Mouse (Mus musculus): ENCODE measurements around the gene Zfp704.

Zfp704 gene

GRCm38 (mm10) chr3:9557778-9558560 lies 51.9 kb downstream of the Zfp704 start:
- DNase-seq (ENCODE audit: low spot score in 2 of 2): no peak

GRCm38 (mm10) chr3:9556137-9556536 lies 53.7 kb downstream of the Zfp704 start:
- no peak for DNase-seq (ENCODE audit: low spot score in 2 of 2)

- no peak for DNase-seq (ENCODE audit: low spot score in 2 of 2)
Measured at GRCm38 (mm10) chr3:9554916-9555315, 55.0 kb downstream of the Zfp704 start.

DNA sequence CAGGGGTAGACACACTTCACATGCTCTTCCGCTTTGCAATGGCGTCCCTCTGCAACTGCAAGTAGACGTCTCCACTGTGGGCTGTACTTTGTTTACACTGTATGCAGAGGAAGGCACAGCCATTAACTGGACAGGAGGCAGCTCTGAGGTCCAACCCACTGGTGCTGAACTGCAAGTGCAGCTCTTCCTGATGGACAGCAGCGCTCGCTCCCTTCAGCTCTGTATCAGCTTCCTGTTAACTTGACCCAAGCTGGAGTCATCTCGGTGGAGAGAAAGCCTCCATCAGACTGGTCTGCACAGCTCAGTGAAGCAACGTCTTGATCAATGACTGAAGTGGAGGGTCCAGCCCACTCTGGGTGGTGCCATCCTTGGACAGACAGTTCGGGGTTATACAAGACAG lies 57.6 kb downstream of the Zfp704 start:
- DNase-seq (ENCODE audit: low spot score in 2 of 2): no peak

- DNase-seq (ENCODE audit: low spot score in 2 of 2): no peak
Measured at GRCm38 (mm10) chr3:9550930-9551329, 59.0 kb downstream of the Zfp704 start.

DNA sequence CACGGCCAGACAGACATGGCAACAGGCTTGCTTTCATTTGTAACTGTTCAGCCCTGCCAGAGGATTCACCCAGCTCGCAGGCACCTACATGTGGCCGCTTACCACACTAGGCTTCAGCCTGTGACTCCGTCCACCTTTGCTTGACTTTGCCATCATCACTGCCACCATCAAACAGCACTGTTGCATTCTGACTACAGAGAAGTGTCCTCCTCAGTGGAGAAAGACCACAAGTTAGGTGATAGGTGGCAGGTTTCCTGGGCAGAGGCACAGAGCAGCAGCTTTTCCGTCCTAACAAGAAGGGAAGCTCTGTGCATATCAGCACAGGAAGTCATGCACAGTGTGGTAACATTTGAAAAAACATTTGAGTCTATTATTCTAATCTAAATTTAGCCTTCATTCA lies 60.1 kb downstream of the Zfp704 start:
- DNase-seq (ENCODE audit: low spot score in 2 of 2): no peak

DNA sequence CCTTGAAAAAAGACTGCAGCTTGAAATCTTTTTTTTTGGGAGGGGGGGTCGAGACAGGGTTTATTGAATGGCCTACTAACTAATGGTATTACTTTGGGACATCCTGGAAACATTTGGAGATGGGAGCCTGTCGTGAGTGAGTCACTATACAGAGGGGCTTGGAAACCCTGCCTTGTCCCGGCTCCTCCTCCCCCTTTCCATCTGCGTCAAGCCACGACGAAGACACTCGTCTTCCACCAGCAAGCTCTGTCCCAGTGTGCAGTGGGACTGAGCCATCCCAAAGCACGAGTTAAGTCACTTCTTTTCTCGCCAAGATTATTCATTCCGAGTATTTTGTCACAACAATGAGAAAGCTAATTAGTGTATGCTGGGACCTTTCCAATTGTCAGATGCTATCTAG lies 61.7 kb downstream of the Zfp704 start:
- no peak for DNase-seq (ENCODE audit: low spot score in 2 of 2)

GRCm38 (mm10) chr3:9546882-9547620 lies 62.8 kb downstream of the Zfp704 start:
- no peak for DNase-seq (ENCODE audit: low spot score in 2 of 2)

- no peak for DNase-seq (ENCODE audit: low spot score in 2 of 2)
Measured at GRCm38 (mm10) chr3:9544421-9544820, 65.5 kb downstream of the Zfp704 start.

GRCm38 (mm10) chr3:9543916-9544315 lies 66.0 kb downstream of the Zfp704 start:
- DNase-seq (ENCODE audit: low spot score in 2 of 2): no peak

DNA sequence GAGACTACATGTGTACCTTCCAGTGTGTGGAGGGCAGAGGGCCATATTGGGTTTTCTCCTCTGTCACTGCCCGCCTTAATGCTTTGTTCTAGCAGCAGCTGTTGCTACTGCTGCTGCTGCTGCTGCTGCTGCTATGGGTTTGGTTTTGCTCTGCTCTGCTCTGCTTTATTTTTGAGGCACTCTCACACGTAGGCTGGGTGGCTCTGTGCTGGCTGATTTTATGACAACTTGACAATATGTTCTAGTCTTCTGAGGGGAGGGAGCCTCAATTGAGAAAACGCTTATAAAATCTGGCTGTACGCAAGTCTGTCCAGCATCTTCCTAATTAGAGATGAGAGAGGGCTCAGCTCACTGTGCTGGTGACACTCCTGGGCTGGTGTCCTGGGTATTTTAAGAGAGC lies 66.4 kb downstream of the Zfp704 start:
- no peak for DNase-seq (ENCODE audit: low spot score in 2 of 2)

DNA sequence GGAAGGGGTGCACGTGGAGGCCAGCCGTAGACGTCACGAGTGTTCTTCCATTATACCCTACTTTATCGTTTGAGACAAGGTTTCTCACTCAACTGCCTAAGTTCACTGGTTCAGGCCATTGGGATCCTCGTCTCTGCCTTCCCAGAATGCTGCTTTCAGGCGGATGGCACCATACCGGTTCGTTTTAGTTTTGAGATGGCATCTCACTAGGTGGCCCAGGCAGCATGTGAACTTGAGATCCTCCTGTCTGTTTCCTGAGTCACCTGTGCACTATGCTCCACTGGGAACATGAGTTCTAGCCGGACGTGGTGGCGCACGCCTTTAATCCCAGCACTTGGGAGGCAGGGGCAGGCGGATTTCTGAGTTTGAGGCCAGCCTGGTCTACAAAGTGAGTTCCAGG lies 68.3 kb downstream of the Zfp704 start:
- DNase-seq (ENCODE audit: low spot score in 2 of 2): no peak

- DNase-seq (ENCODE audit: low spot score in 2 of 2): no peak
Measured at GRCm38 (mm10) chr3:9538510-9538909, 71.4 kb downstream of the Zfp704 start.

DNA sequence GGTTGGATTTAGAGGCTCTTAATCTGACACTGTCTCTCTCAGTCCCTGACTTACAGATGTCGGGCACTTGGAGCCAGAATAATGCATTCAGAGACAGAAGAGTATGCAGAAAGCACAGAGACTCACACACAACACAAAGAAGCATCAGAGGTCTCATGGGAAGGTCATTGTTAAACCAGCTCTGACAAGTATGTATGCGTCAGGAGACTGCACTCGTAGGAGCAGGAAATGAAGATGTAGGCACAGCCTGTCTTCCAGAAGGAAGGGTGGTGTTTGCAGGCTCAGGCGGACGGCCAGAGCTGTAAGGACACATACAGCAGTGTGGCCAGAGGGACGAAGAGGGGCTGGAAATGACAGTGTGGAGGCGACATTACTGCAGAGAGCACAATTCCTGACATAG lies 72.0 kb downstream of the Zfp704 start:
- no peak for DNase-seq (ENCODE audit: low spot score in 2 of 2)

DNA sequence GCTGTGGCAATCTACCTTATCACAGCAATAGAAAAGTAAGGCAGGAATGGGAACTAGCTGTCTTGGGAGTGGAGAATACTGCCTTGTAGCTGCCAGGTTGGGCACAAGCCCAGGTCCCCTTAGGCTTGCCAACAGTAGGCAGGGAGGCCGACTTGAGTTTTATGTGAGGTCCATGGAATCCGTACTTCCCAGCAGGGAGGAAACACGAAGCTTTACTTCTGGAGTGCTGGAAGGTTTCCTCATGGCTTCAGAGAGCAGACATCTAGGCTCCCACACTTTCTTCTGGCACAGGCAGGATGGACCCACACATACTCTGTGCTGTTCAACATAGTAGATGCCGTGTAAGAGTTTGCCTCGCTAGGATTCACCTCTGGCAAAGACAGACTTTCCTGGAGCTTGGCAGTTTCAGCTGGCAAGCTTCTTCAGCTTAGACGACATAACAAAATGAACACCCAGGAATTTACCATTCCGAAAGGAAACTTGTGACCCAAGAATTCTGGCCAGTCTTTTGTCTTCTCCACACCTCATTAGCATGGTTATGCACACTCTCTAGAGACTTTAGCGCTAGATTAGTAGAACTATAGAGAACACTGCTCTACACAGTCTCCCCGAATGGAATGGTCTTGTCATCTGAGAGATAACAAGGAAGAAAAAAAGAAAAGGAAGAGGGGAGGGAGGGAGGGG lies 79.6 kb downstream of the Zfp704 start:
- no peak for DNase-seq (ENCODE audit: low spot score in 2 of 2)

GRCm38 (mm10) chr3:9524429-9524828 lies 85.5 kb downstream of the Zfp704 start:
- no peak for DNase-seq (ENCODE audit: low spot score in 2 of 2)

DNA sequence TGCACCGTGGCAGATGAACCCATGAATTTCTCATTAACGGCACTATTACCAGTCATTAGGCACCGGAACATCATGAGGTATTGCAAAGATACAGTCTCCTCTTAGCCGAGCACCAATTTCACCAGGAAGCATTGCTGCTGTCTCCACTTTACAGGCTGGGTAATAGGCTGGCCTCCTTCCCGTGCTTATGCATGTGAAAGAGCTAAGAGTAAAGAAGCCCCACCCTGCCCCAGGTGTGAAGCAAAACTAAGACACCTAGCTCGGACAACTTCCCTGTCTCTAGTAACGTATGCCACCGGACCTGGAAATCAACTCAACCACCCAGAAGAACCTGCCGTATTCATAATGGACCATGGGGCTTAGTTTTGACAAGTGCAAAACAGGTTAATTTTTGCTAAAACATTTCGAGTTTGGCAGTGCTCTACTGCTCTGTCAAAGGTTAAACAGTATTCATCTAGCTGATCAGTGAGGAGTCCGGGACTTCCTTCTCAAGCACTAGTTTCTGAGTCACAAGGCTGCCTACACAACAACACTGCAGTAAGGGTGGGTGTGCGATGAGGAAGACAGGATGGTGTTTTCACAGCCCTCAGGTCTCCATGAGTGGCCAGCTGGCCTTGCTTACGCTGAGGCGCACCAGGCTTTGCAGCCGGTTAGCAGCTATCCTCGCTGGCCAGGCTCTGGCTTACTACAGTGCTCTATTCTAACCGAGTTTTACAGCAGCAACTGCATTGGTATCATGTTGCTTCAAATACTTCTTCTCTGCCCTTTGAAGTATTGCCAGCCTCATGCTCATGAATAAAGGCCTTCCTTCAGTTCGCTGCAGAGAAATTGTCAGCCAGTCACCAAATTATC lies 86.6 kb downstream of the Zfp704 start:
- DNase-seq (ENCODE audit: low spot score in 2 of 2): peak; percentile 31 to 36

DNA sequence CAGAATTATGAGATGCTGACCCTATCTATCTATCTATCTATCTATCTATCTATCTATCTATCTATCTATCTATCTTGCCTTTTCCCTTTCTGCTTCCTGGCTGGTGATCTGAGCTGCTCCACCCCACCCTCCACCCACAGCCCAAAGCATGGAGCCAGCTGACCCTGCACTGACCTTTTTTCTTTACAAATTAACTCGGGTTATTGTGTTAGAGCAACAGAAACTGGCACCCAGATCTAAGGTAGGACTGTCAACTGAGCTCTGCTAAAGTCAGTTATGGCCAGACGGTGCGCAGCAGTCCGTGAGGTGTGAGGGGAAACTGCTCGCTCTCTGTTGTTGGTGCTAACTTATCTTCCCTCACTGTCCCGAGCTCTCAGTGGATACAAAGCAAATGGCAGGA lies 87.9 kb downstream of the Zfp704 start:
- no peak for DNase-seq (ENCODE audit: low spot score in 2 of 2)

GRCm38 (mm10) chr3:9520728-9521054 lies 89.2 kb downstream of the Zfp704 start:
- DNase-seq (ENCODE audit: low spot score in 2 of 2): no peak

- peak; percentile 45 to 57 for DNase-seq (ENCODE audit: low spot score in 2 of 2)
Measured at GRCm38 (mm10) chr3:9520051-9520727, 89.7 kb downstream of the Zfp704 start.

DNA sequence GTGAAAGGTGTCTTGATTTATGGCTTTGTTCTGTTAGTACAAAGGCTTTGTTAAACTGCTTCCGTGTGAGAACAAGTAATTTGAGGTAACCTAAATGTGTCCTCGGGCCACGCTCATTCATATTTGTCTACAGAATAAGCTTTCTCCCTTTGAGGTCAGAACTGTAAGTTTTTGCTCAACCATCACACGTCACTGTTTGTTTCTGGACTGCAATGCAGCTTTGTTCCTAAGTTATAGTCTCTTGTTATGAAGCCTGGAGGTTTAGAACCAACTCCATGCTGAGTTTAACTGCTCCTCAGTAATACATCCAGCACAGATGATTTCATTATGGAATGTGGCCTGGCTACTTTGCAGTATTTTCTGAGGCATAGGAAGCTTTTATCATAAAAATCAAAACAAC lies 90.4 kb downstream of the Zfp704 start:
- DNase-seq (ENCODE audit: low spot score in 2 of 2): no peak

Data from frontal cortex, postnatal 14 days (tissue).